Mouse (Mus musculus) lung, embryonic 16.5 days (tissue): ENCODE measurements around the gene Arhgef25. TPM values are rescaled to one million over a fixed set of nuclear protein-coding genes. Genes with fewer than 3 reads are reported as not detected.

ENCODE experiments used
- ATAC-seq: fragments of 200-750 bp; cut with Nextera tagmentation; 2 replicates; pipeline ENCODE4 v1.8.0; 2017; ENCODE audit warnings: low read depth, mild to moderate bottlenecking, moderate library complexity
- H3K27ac ChIP-seq: fragments of 300-500 bp; sonication (generic); 2 replicates; pipeline ENCODE4 v1.5.1; 2014; ENCODE audit warnings: mild to moderate bottlenecking, control low read depth, low read length
- H3K27me3 ChIP-seq: fragments of 300-500 bp; sonication (generic); 2 replicates; pipeline ENCODE4 v1.6.1; 2014; ENCODE audit warnings: low read depth, low read length, mixed read lengths; ENCODE audit not compliant: control insufficient read depth, insufficient read depth
- H3K36me3 ChIP-seq: fragments of 300-500 bp; sonication (generic); 2 replicates; pipeline ENCODE4 v1.6.1; 2014; ENCODE audit warnings: low read length; ENCODE audit not compliant: control insufficient read depth, insufficient read depth
- H3K4me1 ChIP-seq: fragments of 300-500 bp; sonication (generic); replicated peaks from 2 replicates; pipeline ENCODE4 v1.6.1; 2014; ENCODE audit warnings: low read length, mixed read lengths; ENCODE audit not compliant: control insufficient read depth, insufficient read depth
- H3K4me2 ChIP-seq: fragments of 300-500 bp; sonication (generic); 2 replicates; pipeline ENCODE4 v1.6.1; 2014; ENCODE audit warnings: low read depth, low read length, control low read depth
- H3K4me3 ChIP-seq: fragments of 300-500 bp; sonication (generic); 2 replicates; pipeline ENCODE4 v1.5.1; 2014; ENCODE audit warnings: mild to moderate bottlenecking, low read length, control low read depth
- H3K9ac ChIP-seq: fragments of 300-500 bp; sonication (generic); 2 replicates; pipeline ENCODE4 v1.6.1; 2014; ENCODE audit warnings: low read length, control low read depth
- H3K9me3 ChIP-seq: fragments of 300-500 bp; sonication (generic); 2 replicates; pipeline ENCODE4 v1.6.1; 2016; ENCODE audit warnings: low read length; ENCODE audit not compliant: control insufficient read depth
- WGBS: fragments of 180-500 bp; shearing (Covaris S2); extraction: QIAGEN DNeasy Blood & Tissue Kit; methylation state at CpG from one replicate; pipeline ENCODE4 v1.1.7; 2014; 5-methylcytosine and 5-hydroxymethylcytosine counted together
- polyA plus RNA-seq: library from polyadenylated mRNA; unstranded; fragments of >200 nt; fragmentation: Nextera tagmentation; extraction: Ambion mirVana; gene quantifications from 2 replicates; pipeline ENCODE4 v1.2.1, GENCODE M21; 2015

Gene Arhgef25
- polyA plus RNA-seq, 1 experiment from 2014 or later, result 60.3 TPM

DNA sequence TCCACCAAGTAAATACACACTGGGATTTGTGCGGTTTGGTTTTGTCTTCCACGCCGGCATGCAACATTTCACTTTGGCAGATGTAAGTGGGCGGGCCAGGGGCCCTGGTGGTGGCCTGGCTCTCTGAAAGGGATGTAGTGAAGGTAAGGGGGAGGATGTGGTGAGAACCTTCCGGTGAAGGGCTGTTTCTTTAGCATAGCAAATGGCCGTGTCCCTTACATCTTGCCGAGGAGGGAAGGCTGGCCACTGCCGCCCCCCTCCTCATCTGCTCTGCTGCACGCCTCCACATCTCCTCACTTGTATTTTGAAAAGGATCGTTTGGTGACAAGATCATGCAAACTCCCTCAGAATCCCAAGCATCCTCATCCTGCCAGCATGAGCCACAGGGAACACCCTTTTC lies 35.8 kb upstream of the Arhgef25 start:
- H3K4me1 ChIP-seq, result no peaks in the 10 kb centered on the region
- no peaks in the 10 kb centered on the region for H3K9me3 ChIP-seq
- no peak overlapping the region for H3K27ac ChIP-seq
- no peak overlapping the region for H3K4me3 ChIP-seq
- ATAC-seq, result no peak
- H3K9ac ChIP-seq, result no peak overlapping the region
- H3K27me3 ChIP-seq, result no peaks in the 10 kb centered on the region
- no peak overlapping the region for H3K4me2 ChIP-seq
- WGBS, result 32% methylated on average over 10 of the region's 10 CpGs
- no peaks in the 10 kb centered on the region for H3K36me3 ChIP-seq

DNA sequence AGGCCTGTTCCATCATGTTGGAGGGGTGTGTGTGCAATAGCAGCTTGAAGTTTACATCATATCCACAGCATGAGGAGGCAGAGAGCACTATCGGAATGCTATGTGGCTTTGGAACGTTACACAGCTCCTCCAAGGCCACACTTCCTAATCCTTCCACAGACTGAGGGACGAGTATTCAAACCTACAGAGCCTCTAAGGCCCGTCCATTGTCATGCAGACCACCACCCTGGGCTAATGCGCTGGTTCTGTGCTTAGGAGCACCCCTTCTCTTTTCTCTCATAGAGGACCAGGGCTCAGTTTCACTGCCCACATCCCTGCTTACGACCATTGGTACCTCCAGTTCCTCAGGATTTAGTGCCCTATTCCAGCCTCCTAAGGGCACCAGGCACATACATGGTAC lies 35.3 kb upstream of the Arhgef25 start:
- Histone ChIP-seq H3K27ac (no peak overlapping the region), H3K9me3 (no peaks in the 10 kb centered on the region), H3K36me3 (no peaks in the 10 kb centered on the region), H3K4me3 (no peak overlapping the region), H3K4me2 (no peak overlapping the region), H3K9ac (no peak overlapping the region), H3K27me3 (no peaks in the 10 kb centered on the region), H3K4me1 (no peaks in the 10 kb centered on the region)
- ATAC-seq, result no peak
- WGBS, result 53% methylated on average over 6 of the region's 6 CpGs

DNA sequence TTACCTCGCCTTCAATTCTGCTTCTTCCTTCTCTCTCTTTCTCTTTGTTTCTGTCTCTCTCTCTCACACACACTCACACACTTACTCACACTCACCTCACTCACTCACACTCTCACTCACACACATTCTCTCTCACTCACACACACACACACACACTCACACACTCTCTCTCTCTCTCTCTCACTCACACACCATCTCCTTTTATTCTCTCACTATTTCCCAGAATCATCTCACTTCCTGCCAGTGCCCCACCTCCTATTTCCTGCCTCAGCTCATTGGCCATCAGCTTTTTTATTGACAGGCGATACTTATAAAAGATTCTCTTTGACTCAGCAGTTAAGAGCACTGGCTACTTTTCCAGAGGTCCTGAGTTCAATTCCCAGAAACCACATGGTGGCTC lies 28.5 kb upstream of the Arhgef25 start:
- 82% methylated on average over 2 of the region's 2 CpGs for WGBS
- Histone ChIP-seq H3K9ac (no peak overlapping the region), H3K36me3 (no peaks in the 10 kb centered on the region), H3K27ac (no peak overlapping the region), H3K9me3 (no peaks in the 10 kb centered on the region), H3K4me3 (no peak overlapping the region), H3K27me3 (no peaks in the 10 kb centered on the region), H3K4me2 (no peak overlapping the region), H3K4me1 (no peaks in the 10 kb centered on the region)
- ATAC-seq, result no peak

DNA sequence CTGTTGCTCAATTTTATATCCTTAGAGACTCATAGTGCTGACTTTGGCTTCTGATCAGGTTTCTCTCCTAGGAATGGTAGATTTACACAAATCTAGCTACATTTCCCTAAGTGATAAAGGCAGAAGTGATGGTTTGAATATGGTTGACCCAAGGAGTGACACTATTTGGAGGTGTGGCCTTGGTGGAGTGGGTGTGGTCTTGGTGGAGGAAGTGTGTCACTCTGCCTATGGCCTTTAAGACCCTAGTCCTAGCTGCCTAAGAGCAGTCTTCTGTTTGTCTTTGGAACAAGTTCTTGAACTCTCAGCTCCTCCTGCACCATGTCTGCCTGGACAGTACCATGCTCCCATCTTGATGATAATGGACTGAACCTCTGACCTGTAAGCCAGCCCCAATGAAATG lies 27.3 kb upstream of the Arhgef25 start:
- no peak overlapping the region for H3K4me2 ChIP-seq
- H3K4me3 ChIP-seq, result no peak overlapping the region
- ATAC-seq, result no peak
- H3K36me3 ChIP-seq, result no peaks in the 10 kb centered on the region
- H3K27me3 ChIP-seq, result no peaks in the 10 kb centered on the region
- no peak overlapping the region for H3K9ac ChIP-seq
- H3K27ac ChIP-seq, result no peak overlapping the region
- no peaks in the 10 kb centered on the region for H3K4me1 ChIP-seq
- H3K9me3 ChIP-seq, result no peaks in the 10 kb centered on the region

DNA sequence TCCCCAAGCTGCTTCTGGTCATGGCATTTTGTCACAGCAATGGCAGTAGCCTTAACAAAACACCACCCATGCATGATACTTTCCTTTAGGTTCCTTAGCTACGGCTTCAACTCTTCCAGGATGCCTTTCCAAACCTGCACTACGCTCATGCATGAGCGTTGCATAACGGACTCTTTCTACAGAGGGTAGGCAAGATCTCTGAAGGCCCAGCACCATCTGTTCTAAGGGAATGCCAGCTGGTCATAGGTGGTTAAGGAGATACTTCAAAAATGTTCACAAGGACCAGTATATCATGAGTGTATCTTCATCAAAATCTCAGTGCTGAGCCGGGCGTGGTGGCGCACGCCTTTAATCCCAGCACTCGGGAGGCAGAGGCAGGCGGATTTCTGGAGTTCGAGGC lies 26.6 kb upstream of the Arhgef25 start:
- H3K9ac ChIP-seq, result no peak overlapping the region
- no peaks in the 10 kb centered on the region for H3K4me1 ChIP-seq
- no peak for ATAC-seq
- no peak overlapping the region for H3K27ac ChIP-seq
- H3K4me3 ChIP-seq, result no peak overlapping the region
- H3K36me3 ChIP-seq, result no peaks in the 10 kb centered on the region
- no peaks in the 10 kb centered on the region for H3K9me3 ChIP-seq
- H3K4me2 ChIP-seq, result no peak overlapping the region
- 94% methylated on average over 11 of the region's 11 CpGs for WGBS
- no peaks in the 10 kb centered on the region for H3K27me3 ChIP-seq

DNA sequence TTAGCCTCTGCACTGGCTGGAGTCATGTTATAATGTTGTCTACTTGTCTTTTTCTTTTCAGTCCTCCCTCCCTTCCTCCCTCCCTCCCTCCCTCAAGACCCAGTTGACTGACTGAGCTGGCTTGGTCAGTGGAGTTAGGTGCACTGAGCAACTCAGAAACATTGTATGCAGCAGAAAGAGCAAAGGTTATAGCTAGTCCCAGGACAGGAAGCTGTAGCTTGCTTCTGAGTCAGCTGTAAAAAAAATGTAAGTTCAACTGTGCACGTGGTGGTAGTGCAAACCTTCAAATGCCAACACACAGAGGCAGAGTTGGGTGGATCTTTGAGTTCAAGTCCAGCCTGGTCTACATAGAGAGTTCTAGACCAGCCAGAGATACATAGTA lies 24.5 kb upstream of the Arhgef25 start:
- H3K9me3 ChIP-seq, result no peaks in the 10 kb centered on the region
- H3K36me3 ChIP-seq, result no peaks in the 10 kb centered on the region
- no peak overlapping the region for H3K4me3 ChIP-seq
- H3K4me2 ChIP-seq, result no peak overlapping the region
- H3K9ac ChIP-seq, result no peak overlapping the region
- no peaks in the 10 kb centered on the region for H3K27me3 ChIP-seq
- H3K27ac ChIP-seq, result no peak overlapping the region
- no peak for ATAC-seq
- 26% methylated on average over 1 of the region's 1 CpGs for WGBS
- peaks cover 7% of the 10 kb centered on the region for H3K4me1 ChIP-seq

DNA sequence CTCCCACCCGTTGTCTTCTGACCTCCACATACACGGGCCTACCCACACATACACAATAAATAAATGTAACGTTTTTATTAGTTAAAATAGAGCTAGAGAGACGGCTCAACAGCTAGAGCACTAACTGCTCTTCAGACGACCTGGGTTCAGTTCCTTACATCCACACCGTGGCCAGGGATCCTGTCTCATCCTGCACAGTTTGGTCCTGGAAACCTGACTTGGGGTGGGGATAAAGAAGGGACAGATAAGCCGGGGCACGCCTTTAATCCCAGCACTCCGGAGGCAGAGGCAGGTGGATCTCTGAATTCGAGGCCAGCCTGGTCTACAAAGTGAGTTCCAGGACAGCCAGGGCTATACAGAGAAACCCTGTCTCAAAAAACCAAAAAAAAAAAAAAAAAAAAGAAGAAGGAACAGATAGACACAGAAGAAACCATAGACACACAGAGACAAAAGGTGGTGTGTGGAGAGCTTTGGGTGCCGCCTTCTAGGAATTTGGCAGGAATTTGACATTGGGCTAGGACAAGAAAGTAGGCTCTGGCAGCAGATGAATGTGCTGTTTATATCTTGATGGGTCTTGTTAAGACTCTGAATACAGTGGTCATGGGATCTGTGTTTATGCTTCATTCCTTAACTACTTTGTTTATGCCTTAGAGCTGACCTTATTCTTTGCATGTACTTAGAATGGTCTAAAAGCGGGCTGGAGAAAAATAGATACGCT lies 24.0 kb upstream of the Arhgef25 start:
- Histone ChIP-seq H3K27me3 (no peaks in the 10 kb centered on the region), H3K27ac (no peak overlapping the region), H3K36me3 (no peaks in the 10 kb centered on the region), H3K4me2 (no peak overlapping the region), H3K4me3 (no peak overlapping the region), H3K9ac (no peak overlapping the region), H3K4me1 (peaks cover 7% of the 10 kb centered on the region), H3K9me3 (no peaks in the 10 kb centered on the region)
- 69% methylated on average over 13 of the region's 13 CpGs for WGBS
- no peak for ATAC-seq

DNA sequence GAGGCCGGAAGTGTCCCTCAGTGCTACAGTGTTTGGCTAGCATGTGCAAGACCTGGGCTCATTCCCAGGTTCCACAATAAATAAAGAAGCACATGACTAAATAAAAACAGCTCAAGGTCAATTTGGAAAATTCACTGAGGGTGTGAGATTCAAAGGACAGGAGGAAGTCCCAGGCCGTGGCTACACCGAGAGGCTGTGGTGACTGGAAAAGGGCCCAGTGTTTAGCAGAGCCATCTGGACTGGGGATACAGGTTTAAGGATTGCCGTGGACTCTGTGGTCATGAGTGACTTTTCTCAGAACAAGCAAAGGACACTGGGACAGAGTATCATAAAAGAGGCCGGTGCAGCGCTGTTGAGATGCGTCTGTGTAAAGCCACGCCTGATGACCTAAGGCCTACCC lies 23.4 kb upstream of the Arhgef25 start:
- Histone ChIP-seq H3K4me1 (peaks cover 7% of the 10 kb centered on the region), H3K27ac (no peak overlapping the region), H3K27me3 (no peaks in the 10 kb centered on the region), H3K9ac (no peak overlapping the region), H3K36me3 (no peaks in the 10 kb centered on the region), H3K4me3 (no peak overlapping the region), H3K9me3 (no peaks in the 10 kb centered on the region), H3K4me2 (no peak overlapping the region)
- WGBS, result 85% methylated on average over 8 of the region's 8 CpGs
- no peak for ATAC-seq

DNA sequence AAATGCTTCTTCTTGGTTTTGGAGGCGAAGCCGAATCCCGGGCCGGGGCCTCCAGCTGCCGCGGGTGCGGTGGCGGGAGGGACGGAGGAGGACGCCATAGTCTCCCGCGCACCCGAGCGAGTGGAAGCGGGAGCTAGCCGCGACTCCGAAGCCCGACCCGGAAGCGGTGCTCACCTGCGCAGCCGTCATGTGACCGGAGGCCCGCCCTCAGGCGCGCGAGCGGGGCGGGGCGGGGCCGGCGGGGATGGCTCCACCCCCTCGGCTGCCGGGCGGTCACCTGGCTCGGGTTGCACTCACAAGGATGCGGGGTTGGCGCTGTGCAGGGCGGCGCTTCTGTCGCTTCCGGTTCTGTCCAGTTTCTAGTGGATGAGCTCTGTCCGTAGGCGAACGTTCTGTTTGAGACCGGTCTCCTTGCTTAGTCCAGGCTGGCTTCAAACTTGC lies 21.6 kb upstream of the Arhgef25 start, which contains the start of gene Pip4k2c:
Gene Pip4k2c, minus strand, starts transcription at position 172 of the 441 bp plus-strand sequence.
- peak; percentile 99 for ATAC-seq
- H3K27me3 ChIP-seq, result no peaks in the 10 kb centered on the region
- peaks cover 7% of the 10 kb centered on the region for H3K4me1 ChIP-seq
- WGBS, result under 1% methylated on average over 46 of the region's 47 CpGs
- H3K9me3 ChIP-seq, result no peaks in the 10 kb centered on the region
- peak within 1 kb of the TSS; percentile 73 for H3K4me3 ChIP-seq
- H3K36me3 ChIP-seq, result peaks cover 4% of the 10 kb centered on the region; the same call in 1 of the 2 replicates
- H3K27ac ChIP-seq, result no peak within 1 kb of the TSS; the same call in 1 of the 2 replicates
- peak within 1 kb of the TSS; percentile 80 for H3K9ac ChIP-seq
- peak within 1 kb of the TSS; percentile 69 for H3K4me2 ChIP-seq
